ENCODE assay signal across 9 mouse cellular contexts in genomic region chr17:23675127-23675526, GRCm38 (mm10). TPM values are rescaled to one million over a fixed set of nuclear protein-coding genes. Genes with fewer than 3 reads are reported as not detected.
DNase-seq lines count a peak whose midpoint lies in the region; ATAC-seq lines count a peak whose summit lies in the region.
"Had no signal": no experiment of that assay in that cellular context is flagged by ENCODE, and none has a peak within 500 bp of the region (broad histone marks: within the 10 kb centered on the region; RNA-seq: fewer than 3 reads in every experiment).

No protein-coding gene starts in this region.

- peak overlapping the region; percentile 94 for H3K4me2 ChIP-seq in intestine, embryonic 14.5 days (ENCODE audit: low read length)

- DNase-seq in 416B (ENCODE audit: low read depth), result peak; percentile 19
- DNase-seq in adrenal gland, adult (ENCODE audit: inconsistent age in 2 of 2, low spot score in 1 of 2), result peak; percentile 85 to 94
- DNase-seq in gastrocnemius, adult 18-20 months (ENCODE audit: low spot score), result peak; percentile 63
- DNase-seq in intestine, embryonic 14.5 days (ENCODE audit: low spot score), result no peak
- DNase-seq in lung, postnatal 10 days, result peak; percentile 70
- peak; percentile 71 for DNase-seq in urinary bladder, postnatal 25 days (ENCODE audit: low spot score)
- no peak for DNase-seq in B cell, adult 2 months
- no peak for DNase-seq in left cerebral cortex, adult 8-10 months (ENCODE audit: low spot score in 2 of 2)

- no peak overlapping the region for H3K9ac ChIP-seq in intestine, embryonic 14.5 days (ENCODE audit: low read length)

- no peaks in the 10 kb centered on the region for H3K9me3 ChIP-seq in intestine, embryonic 14.5 days (ENCODE audit: control insufficient read depth, low read length)

- peaks cover 19% of the 10 kb centered on the region for H3K4me1 ChIP-seq in intestine, embryonic 14.5 days (replicated peaks; ENCODE audit: control insufficient read depth, insufficient read depth, low read length)

- no peak overlapping the region for H3K27ac ChIP-seq in intestine, embryonic 14.5 days (ENCODE audit: low read depth)

- 26% methylated on average over 5 of the region's 5 CpGs for WGBS in intestine, embryonic 14.5 days

- peaks cover 6% of the 10 kb centered on the region; the same call in 1 of the 2 replicates for H3K36me3 ChIP-seq in intestine, embryonic 14.5 days (ENCODE audit: control insufficient read depth, insufficient read depth, low read length)

- H3K4me3 ChIP-seq in intestine, embryonic 14.5 days (ENCODE audit: low read depth, low read length), result 0 out of 2 replicates have a peak overlapping the region, but pooled peaks have one; percentile 62

- H3K27me3 ChIP-seq in intestine, embryonic 14.5 days (replicated peaks; ENCODE audit: control insufficient read depth, insufficient read depth, low read length), result peaks cover 25% of the 10 kb centered on the region

- no peak for ATAC-seq in intestine, embryonic 14.5 days (replicated peaks; ENCODE audit: low FRiP score, low TSS enrichment, low read depth)

RNA-seq across cellular contexts. Expression of gene Thoc6, which starts 1.4 kb away (rescaled TPM):
- 1 to 10 TPM; 6.9 to 9.9 TPM for total RNA-seq in gastrocnemius, adult 18-20 months (2021)
- 45.8 and 50.2 TPM in 2 replicates for polyA plus RNA-seq in intestine, embryonic 14.5 days (2014; fragmentation: Nextera tagmentation; extraction: Ambion mirVana)
- total RNA-seq in left cerebral cortex, adult 8-10 months (2022), result 1 to 10 TPM; 5.9 to 8.2 (median 6.9) TPM

RNA-seq across cellular contexts. Expression of gene Hcfc1r1, which starts 1.7 kb away (rescaled TPM):
- total RNA-seq in gastrocnemius, adult 18-20 months (2021), result 100 to 1,000 TPM; 135 to 138 TPM
- 83.3 and 84.8 TPM in 2 replicates for polyA plus RNA-seq in intestine, embryonic 14.5 days (2014; fragmentation: Nextera tagmentation; extraction: Ambion mirVana)
- 100 to 1,000 TPM; 128 to 137 (median 134) TPM for total RNA-seq in left cerebral cortex, adult 8-10 months (2022)

RNA-seq across cellular contexts. Expression of gene Tnfrsf12a, which starts 2.1 kb away (rescaled TPM):
- total RNA-seq in gastrocnemius, adult 18-20 months (2021), result 10 to 100 TPM; 19.6 to 99.5 TPM
- polyA plus RNA-seq in intestine, embryonic 14.5 days (2014; fragmentation: Nextera tagmentation; extraction: Ambion mirVana), result 23.3 and 24.4 TPM in 2 replicates
- 1 to 10 TPM; 4.9 to 9.2 (median 7.0) TPM for total RNA-seq in left cerebral cortex, adult 8-10 months (2022)

RNA-seq across cellular contexts. Expression of gene Cldn6, which starts 3.9 kb away (rescaled TPM):
- total RNA-seq in gastrocnemius, adult 18-20 months (2021), result not detected
- polyA plus RNA-seq in intestine, embryonic 14.5 days (2014; fragmentation: Nextera tagmentation; extraction: Ambion mirVana), result 88.4 and 97.9 TPM in 2 replicates
- under 1 TPM in 1 of 4 experiments, not detected in 3; 0.34 TPM for total RNA-seq in left cerebral cortex, adult 8-10 months (2022)

RNA-seq across cellular contexts. Expression of gene Cldn9, which starts 8.7 kb away (rescaled TPM):
- total RNA-seq in gastrocnemius, adult 18-20 months (2021), result under 1 TPM in 1 of 2 experiments, not detected in 1; 0.21 TPM
- polyA plus RNA-seq in intestine, embryonic 14.5 days (2014; fragmentation: Nextera tagmentation; extraction: Ambion mirVana), result 1.1 and 1.3 TPM in 2 replicates
- total RNA-seq in left cerebral cortex, adult 8-10 months (2022), result under 1 TPM in 2 of 4 experiments, not detected in 2; 0.23 to 0.63 TPM
- polyA plus RNA-seq: liver, embryonic 16.5 days had no signal

Comparison
In these comparisons a context has a peak if more than half of its experiments do, and no peak if none do; other contexts are left out.
1. DNase-seq: peak in 416B (single experiment), adrenal gland, adult (2 of 2), gastrocnemius, adult 18-20 months (single experiment), lung, postnatal 10 days (single experiment) and urinary bladder, postnatal 25 days (single experiment); none in intestine, embryonic 14.5 days (single experiment), B cell, adult 2 months (0 of 2) and left cerebral cortex, adult 8-10 months (0 of 2).